Mouse (Mus musculus) midbrain, embryonic 14.5 days (tissue): Measurements from ENCODE around the gene Cux2. TPM values are rescaled to one million over a fixed set of nuclear protein-coding genes. Genes with fewer than 3 reads are reported as not detected.

Experiments
- ATAC-seq: fragments of 200-750 bp; cut with Nextera tagmentation; 2 replicates; pipeline ENCODE4 v1.8.0; 2017; ENCODE audit warnings: moderate number of reproducible peaks, moderate library complexity; ENCODE audit not compliant: low FRiP score, low TSS enrichment
- DNase-seq: peaks from one replicate; pipeline ENCODE4 v3.0.0-alpha.2; 2015
- H3K27ac ChIP-seq: fragments of 300-500 bp; sonication (generic); replicated peaks from 2 replicates; pipeline ENCODE4 v1.5.1; 2014; ENCODE audit warnings: mild to moderate bottlenecking, low read depth, low read length, moderate library complexity
- H3K27me3 ChIP-seq: fragments of 300-500 bp; sonication (generic); 2 replicates; pipeline ENCODE4 v1.6.1; 2014; ENCODE audit warnings: low read length, control low read depth, mixed read lengths; ENCODE audit not compliant: control insufficient read depth, insufficient read depth
- H3K36me3 ChIP-seq: fragments of 300-500 bp; sonication (generic); 2 replicates; pipeline ENCODE4 v1.6.1; 2014; ENCODE audit warnings: low read length, control low read depth; ENCODE audit not compliant: control insufficient read depth, insufficient read depth
- H3K4me1 ChIP-seq: fragments of 300-500 bp; sonication (generic); 2 replicates; pipeline ENCODE4 v1.6.1; 2014; ENCODE audit warnings: mild to moderate bottlenecking, antibody characterized with exemption, low read length, control low read depth; ENCODE audit not compliant: control insufficient read depth, insufficient read depth
- H3K4me2 ChIP-seq: fragments of 300-500 bp; sonication (generic); 2 replicates; pipeline ENCODE4 v1.6.1; 2014; ENCODE audit warnings: mild to moderate bottlenecking, low read length, moderate library complexity
- H3K4me3 ChIP-seq: fragments of 300-500 bp; sonication (generic); replicated peaks from 2 replicates; pipeline ENCODE4 v1.5.1; 2014; ENCODE audit warnings: low read depth, low read length
- H3K9ac ChIP-seq: fragments of 300-500 bp; sonication (generic); replicated peaks from 2 replicates; pipeline ENCODE4 v1.6.1; 2014; ENCODE audit warnings: mild to moderate bottlenecking, low read length, moderate library complexity
- H3K9me3 ChIP-seq: fragments of 300-500 bp; sonication (generic); 2 replicates; pipeline ENCODE4 v1.6.1; 2016; ENCODE audit warnings: low read length, control low read depth, mixed read lengths; ENCODE audit not compliant: control insufficient read depth
- WGBS: fragments of 180-500 bp; shearing (Covaris S2); extraction: QIAGEN DNeasy Blood & Tissue Kit; methylation state at CpG from one replicate; pipeline ENCODE4 v1.1.7; 2014; 5-methylcytosine and 5-hydroxymethylcytosine counted together
- polyA plus RNA-seq: library from polyadenylated mRNA; unstranded; fragments of >200 nt; fragmentation: Nextera tagmentation; extraction: Ambion mirVana; gene quantifications from 2 replicates; pipeline ENCODE4 v1.2.1, GENCODE M21; 2014

The Cux2 gene
- polyA plus RNA-seq, 1 experiment from 2014 or later, result 28.8 TPM

DNA sequence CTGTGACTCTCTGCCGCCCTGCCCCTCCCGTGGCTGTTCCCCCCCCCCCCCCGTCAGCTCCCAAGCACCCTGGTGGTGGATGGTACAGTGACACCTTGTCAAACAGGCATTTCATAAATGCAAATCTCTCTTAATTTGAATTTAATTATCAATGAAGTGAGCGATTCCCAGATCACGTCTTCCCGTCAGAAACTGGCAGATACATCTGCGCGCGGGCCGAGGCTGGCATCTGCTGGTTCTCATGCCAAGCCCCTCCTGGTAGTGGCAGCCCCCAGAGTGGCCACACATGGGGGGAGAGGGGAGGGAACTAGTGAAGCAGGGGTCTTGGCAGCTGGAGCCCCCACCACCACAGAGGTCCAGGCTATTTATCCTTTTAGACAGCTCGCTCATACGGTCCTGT lies 73.6 kb downstream of the Cux2 start:
- no peak overlapping the region for H3K4me3 ChIP-seq
- DNase-seq (no peak), ATAC-seq (no peak)
- no peaks in the 10 kb centered on the region for H3K36me3 ChIP-seq
- WGBS, result 74% methylated on average over 12 of the region's 12 CpGs
- no peaks in the 10 kb centered on the region for H3K27me3 ChIP-seq
- H3K9ac ChIP-seq, result no peak overlapping the region
- H3K9me3 ChIP-seq, result no peaks in the 10 kb centered on the region
- H3K4me1 ChIP-seq, result peaks cover 22% of the 10 kb centered on the region
- H3K27ac ChIP-seq, result peak overlapping the region; percentile 45; the same call in 1 of the 2 replicates
- no peak overlapping the region for H3K4me2 ChIP-seq

DNA sequence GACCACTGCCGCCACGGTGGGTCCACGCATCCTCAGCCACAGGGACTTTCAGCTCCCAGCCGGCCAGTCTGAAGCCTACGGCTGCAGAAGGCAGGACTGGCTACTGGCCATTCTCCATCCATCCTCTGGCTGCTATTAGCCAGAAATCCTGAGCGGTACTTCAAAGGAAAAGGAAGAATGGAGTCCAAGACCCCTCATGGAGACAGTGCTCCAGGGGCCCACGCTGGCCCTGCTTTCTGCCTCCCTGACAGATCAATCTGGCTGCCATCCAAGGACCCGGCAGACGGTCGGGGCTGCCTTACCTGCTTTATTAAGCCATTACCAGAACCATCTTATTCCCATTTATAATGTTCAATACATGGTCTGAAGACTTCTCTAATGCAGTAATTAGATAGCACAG lies 76.4 kb downstream of the Cux2 start:
- Histone ChIP-seq H3K9me3 (no peaks in the 10 kb centered on the region), H3K27me3 (no peaks in the 10 kb centered on the region), H3K9ac (no peak overlapping the region), H3K4me2 (no peak overlapping the region; the same call in 1 of the 2 replicates), H3K4me1 (peaks cover 24% of the 10 kb centered on the region), H3K27ac (peak overlapping the region; percentile 57), H3K4me3 (no peak overlapping the region), H3K36me3 (no peaks in the 10 kb centered on the region)
- ATAC-seq, result no peak
- peak; percentile 54 for DNase-seq
- 14% methylated on average over 10 of the region's 10 CpGs for WGBS

DNA sequence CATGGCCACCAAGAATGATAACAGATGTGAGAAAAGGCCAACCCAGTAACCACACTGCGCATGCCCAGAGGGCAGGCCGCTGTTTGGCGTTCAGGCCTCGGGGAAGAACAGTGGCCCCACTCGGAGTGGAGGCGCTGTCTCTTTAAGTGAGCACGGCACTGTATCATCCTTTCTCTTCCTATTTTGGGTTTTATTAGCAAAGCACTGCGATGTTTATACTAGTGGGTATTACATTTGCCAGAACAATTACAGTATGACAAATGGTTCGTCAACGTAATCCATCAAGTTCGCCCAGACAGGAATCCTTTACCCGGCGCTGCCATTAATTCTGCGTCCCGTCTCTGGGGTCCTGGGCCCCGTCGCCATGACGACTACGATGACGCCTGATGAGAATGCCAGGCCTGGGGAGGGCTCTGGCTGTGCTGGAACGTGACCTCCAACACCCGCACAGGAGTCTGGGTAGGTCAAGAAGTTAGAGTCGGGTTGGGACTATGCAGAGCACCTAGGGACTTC lies 77.2 kb downstream of the Cux2 start:
- Histone ChIP-seq H3K9me3 (no peaks in the 10 kb centered on the region), H3K27me3 (no peaks in the 10 kb centered on the region), H3K4me1 (peaks cover 32% of the 10 kb centered on the region), H3K36me3 (no peaks in the 10 kb centered on the region), H3K9ac (0 out of 2 replicates have a peak overlapping the region, but pooled peaks have one; percentile 6), H3K27ac (peak overlapping the region; percentile 57), H3K4me2 (peak overlapping the region; percentile 17; the same call in 1 of the 2 replicates), H3K4me3 (no peak overlapping the region)
- ATAC-seq, result peak; percentile 46; the same call in 1 of the 2 replicates
- peak; percentile 66 for DNase-seq
- 24% methylated on average over 23 of the region's 23 CpGs for WGBS

DNA sequence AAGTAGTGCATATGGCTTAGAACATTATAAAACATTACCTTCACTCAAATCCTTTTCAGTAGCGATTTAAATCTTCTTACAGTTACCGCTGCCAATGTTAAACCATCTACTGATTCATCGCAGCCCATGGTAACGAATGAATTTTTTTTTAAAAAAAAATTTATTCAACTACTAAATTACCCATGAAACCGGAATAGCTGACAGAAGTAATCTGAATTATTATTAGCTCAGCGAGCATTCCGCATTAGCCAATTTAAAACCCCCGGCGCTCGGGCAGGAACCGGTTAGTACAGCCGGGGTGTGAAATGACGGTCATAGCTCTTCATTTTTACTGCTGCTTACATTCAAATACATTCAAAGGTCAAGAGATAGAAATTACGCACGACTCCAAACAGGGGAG lies 80.9 kb downstream of the Cux2 start:
- peaks cover 53% of the 10 kb centered on the region for H3K4me1 ChIP-seq
- no peak overlapping the region for H3K4me2 ChIP-seq
- H3K9me3 ChIP-seq, result no peaks in the 10 kb centered on the region
- H3K4me3 ChIP-seq, result no peak overlapping the region
- no peaks in the 10 kb centered on the region for H3K27me3 ChIP-seq
- DNase-seq (peak; percentile 71), ATAC-seq (no peak)
- no peak overlapping the region for H3K9ac ChIP-seq
- no peak overlapping the region for H3K27ac ChIP-seq
- H3K36me3 ChIP-seq, result no peaks in the 10 kb centered on the region
- 47% methylated on average over 15 of the region's 15 CpGs for WGBS

DNA sequence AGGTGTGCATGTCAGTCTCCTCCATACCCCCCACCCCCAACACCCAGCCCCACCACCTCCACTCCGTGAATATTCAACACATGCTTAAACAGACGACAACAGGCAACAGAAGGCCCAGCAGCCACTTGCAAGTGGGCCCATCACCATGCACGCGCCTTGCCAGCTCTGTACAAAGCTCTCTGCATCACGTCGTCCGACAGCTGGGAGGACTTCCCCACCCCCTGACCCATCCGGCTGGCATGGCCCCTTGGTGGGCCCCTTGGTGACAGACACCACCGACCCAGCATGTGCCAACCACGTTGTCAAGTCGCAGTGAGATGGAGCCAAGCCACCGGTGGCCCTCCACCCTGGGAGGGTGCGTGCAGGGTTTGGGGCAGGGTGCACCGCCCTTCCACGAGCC lies 81.5 kb downstream of the Cux2 start:
- Histone ChIP-seq H3K4me2 (no peak overlapping the region), H3K9me3 (no peaks in the 10 kb centered on the region), H3K9ac (no peak overlapping the region), H3K27me3 (no peaks in the 10 kb centered on the region), H3K4me3 (no peak overlapping the region), H3K36me3 (no peaks in the 10 kb centered on the region), H3K27ac (peak overlapping the region; percentile 69), H3K4me1 (peaks cover 47% of the 10 kb centered on the region)
- 44% methylated on average over 15 of the region's 15 CpGs for WGBS
- DNase-seq (peak; percentile 56), ATAC-seq (peak; percentile 51; the same call in 1 of the 2 replicates)

DNA sequence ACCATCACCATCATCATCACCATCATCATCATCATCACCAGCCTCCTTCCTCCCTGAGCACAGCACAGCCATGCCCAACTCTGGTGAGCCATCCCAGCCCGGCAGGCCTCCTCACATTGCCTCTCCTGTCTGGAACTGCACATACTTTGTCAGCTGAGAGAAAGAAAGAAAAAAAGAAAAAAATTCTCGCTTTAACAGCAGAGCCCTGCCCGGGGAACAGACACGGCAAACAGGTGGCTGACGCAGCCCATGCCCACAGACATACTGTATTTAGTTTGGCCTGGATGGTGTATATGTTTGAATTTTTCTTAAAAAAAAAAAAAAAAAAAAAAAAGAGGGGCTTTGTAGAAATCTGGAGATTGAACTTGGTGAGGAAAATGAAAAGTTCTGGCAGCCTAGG lies 82.4 kb downstream of the Cux2 start:
- Histone ChIP-seq H3K4me3 (no peak overlapping the region), H3K4me1 (peaks cover 38% of the 10 kb centered on the region), H3K27me3 (no peaks in the 10 kb centered on the region), H3K36me3 (no peaks in the 10 kb centered on the region), H3K4me2 (no peak overlapping the region), H3K27ac (no peak overlapping the region), H3K9me3 (no peaks in the 10 kb centered on the region), H3K9ac (no peak overlapping the region)
- 87% methylated on average over 5 of the region's 5 CpGs for WGBS
- ATAC-seq (no peak), DNase-seq (no peak)

DNA sequence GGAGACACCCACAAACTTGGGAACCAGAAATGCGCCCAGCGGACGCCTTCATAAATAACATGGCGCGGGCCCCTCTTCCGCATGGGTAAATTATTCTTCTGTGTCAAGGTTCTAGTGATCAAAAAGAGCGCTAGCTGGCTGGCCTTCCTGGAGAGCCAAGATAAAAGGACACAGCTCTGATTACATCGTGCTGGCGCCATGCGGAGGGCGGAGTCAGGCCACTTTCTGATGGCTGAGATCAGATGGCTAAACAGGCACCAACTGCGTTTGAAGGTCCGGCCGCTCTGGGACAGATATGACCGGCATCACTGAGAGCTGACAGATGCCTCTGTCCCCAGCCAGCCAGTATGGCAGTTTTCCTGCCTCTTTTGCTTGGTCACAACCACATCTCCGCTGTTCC lies 83.0 kb downstream of the Cux2 start:
- Histone ChIP-seq H3K4me1 (peaks cover 33% of the 10 kb centered on the region), H3K4me3 (no peak overlapping the region), H3K36me3 (no peaks in the 10 kb centered on the region), H3K27ac (no peak overlapping the region), H3K4me2 (no peak overlapping the region), H3K9me3 (no peaks in the 10 kb centered on the region), H3K27me3 (no peaks in the 10 kb centered on the region), H3K9ac (no peak overlapping the region)
- no peak for DNase-seq
- no peak for ATAC-seq
- WGBS, result 38% methylated on average over 16 of the region's 16 CpGs

DNA sequence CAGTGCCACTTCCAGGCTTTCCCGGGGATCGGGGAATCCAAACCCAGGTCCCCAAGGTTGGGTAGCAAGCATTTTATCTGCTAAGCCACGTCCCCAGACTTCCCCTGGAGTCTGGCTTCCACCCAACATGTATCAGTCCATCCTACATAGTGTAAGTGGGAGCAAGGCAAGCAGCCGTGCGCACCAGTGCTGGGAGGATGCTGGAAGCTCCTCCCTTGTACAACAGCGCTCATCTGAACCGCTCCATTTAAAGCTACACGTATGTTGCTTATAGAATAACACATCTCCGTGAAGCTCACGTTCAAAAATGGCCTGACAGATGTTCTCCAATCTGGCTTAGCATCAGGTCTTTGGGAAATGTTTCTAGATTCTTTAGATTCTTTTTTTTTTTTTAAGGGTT lies 86.9 kb downstream of the Cux2 start:
- Histone ChIP-seq H3K4me1 (peaks cover 30% of the 10 kb centered on the region), H3K36me3 (no peaks in the 10 kb centered on the region), H3K9ac (no peak overlapping the region), H3K9me3 (no peaks in the 10 kb centered on the region), H3K4me2 (no peak overlapping the region), H3K4me3 (no peak overlapping the region), H3K27ac (no peak overlapping the region), H3K27me3 (no peaks in the 10 kb centered on the region)
- ATAC-seq (no peak), DNase-seq (no peak)
- 90% methylated on average over 10 of the region's 10 CpGs for WGBS

DNA sequence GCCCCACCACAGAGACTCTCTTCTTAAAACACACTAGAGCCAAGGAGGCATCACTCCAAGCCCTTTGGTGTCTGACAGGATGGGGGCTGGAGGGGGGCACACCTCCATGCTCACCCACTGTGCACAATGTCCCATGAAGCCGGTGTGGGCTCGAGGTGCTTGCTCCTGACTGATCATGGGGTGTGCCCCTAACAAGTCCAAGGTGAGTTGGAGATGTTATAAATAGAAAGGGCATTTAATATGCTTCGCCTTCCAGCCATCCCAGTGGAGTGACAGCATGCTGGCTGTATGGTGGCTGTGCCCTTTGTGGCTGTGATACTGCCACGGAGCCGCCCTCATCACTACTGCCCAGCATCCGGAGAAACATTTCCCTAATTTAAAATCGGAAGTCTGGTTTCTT lies 87.5 kb downstream of the Cux2 start:
- ATAC-seq (no peak), DNase-seq (no peak)
- 95% methylated on average over 7 of the region's 7 CpGs for WGBS
- H3K4me2 ChIP-seq, result no peak overlapping the region
- H3K27ac ChIP-seq, result no peak overlapping the region
- no peak overlapping the region for H3K9ac ChIP-seq
- H3K27me3 ChIP-seq, result no peaks in the 10 kb centered on the region
- H3K4me3 ChIP-seq, result no peak overlapping the region
- no peaks in the 10 kb centered on the region for H3K36me3 ChIP-seq
- no peaks in the 10 kb centered on the region for H3K9me3 ChIP-seq
- peaks cover 28% of the 10 kb centered on the region for H3K4me1 ChIP-seq
